Mouse (Mus musculus): ENCODE measurements at regions not wholly inside any gene's neighbourhood (a gene's known extent, or its start where the extent isn't known, plus 50 kb on each side); places are given as distances from the start of the nearest gene placed in this dataset.

GRCm38 (mm10) chr17:68057264-68057663 is 53.3 kb upstream of the Arhgap28 start:
- no peak for DNase-seq

DNA sequence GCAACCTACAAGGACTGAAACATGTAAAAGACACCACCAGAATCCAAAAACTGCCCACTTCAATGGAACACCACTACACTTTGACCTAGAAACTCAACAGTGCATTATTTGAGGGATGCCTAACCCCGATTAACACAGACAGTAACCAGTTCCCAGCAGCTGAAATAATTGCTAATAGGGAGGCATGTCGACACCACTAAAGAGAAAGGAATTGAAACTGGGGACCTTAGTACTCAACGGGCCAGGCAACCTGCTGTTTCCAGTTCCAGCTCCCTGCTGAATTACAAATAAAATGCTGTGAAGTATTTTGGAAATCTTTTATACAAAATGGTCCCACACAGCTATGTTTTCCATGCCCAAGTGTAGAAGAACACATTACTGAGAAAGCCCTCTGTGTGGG is 56.5 kb upstream of the Arhgap28 start:
- no peak for DNase-seq

GRCm38 (mm10) chr17:68065751-68066150 is 61.8 kb upstream of the Arhgap28 start:
- no peak for DNase-seq

DNA sequence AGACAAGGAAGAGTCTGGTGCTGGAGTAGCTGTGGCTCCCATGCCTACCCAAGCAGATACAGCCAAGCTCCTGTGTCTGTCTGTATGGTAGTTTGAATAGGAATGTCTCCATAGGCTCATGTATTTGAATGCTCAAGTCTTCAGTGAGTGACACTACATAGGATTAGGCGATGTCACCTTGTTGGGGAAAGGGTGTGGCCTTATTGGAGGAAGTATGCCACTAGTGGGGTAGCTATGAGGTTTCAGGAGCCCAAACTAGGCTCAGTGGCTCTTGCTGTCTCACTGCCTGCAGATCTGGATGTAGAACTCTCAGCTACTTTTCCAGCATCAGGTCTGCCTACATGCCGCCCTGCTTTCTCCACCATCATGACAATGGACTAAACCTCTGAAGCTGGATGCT is 62.3 kb upstream of the Arhgap28 start:
- no peak for DNase-seq

- DNase-seq = no peak
Observed at GRCm38 (mm10) chr17:68069008-68069407, 65.1 kb upstream of the Arhgap28 start.

DNA sequence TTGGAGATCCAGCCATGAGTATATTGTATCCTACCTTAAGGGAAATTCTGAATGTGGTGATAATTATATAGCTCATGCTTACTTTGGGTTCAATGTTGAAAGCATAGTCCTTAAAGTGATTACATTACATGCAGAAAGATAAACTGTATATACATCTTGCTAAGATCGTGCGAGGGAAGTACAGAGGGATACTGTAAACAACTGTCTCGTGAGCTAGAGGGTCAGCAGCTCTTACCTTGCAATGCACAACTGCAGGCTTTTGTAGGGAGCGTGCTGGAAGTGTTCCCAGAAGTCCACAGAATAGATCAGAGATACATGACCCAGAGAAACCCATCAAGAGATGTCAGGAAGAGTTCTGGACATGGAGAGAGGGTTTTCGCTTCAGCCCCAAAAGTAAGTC is 65.6 kb upstream of the Arhgap28 start:
- DNase-seq = no peak

- DNase-seq = no peak
Observed at GRCm38 (mm10) chr17:68071472-68071871, 67.6 kb upstream of the Arhgap28 start.

DNA sequence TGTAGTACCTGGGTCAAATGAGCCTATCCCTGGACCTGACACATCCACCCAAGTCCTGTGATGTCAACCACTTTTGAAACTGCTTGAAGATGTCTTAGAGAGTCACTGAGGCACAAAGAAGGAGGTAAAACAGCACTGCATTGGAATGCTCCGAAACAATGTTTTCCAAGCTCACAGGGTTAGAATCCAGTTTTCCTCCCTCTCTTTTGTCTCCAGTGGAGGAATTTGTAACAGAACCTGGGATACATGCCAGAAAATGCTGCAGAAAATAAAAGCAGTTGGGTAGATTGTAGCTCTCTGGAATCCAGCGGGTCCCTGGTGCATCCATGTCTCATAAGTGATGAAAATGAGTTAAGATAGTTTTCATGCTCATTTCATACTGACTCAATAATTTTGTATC is 71.8 kb upstream of the Arhgap28 start:
- no peak for DNase-seq

GRCm38 (mm10) chr17:68078709-68079108 is 74.8 kb upstream of the Arhgap28 start:
- DNase-seq = no peak

DNA sequence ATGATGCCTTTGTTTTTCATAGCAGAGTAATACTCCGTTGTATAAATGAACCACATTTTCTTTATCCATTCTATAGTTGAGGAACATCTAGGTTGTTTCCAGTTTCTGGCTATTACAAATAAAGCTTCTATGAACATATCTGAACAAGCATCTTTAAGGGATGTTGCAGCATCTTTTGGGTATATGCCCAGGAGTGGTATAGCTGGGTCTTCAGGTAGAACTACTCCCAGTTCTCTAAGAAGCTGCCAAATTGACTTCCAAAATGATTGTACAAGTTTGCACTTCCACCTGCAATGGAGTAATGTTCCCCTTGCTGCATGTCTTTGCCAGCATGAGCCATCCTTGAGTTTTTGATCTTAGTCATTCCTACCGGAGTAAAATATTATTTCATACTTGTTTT is 80.5 kb upstream of the Arhgap28 start:
- no peak for DNase-seq

GRCm38 (mm10) chr17:68087149-68087548 is 83.2 kb upstream of the Arhgap28 start:
- no peak for DNase-seq

GRCm38 (mm10) chr17:68089179-68089578 is 85.3 kb upstream of the Arhgap28 start:
- no peak for DNase-seq

DNA sequence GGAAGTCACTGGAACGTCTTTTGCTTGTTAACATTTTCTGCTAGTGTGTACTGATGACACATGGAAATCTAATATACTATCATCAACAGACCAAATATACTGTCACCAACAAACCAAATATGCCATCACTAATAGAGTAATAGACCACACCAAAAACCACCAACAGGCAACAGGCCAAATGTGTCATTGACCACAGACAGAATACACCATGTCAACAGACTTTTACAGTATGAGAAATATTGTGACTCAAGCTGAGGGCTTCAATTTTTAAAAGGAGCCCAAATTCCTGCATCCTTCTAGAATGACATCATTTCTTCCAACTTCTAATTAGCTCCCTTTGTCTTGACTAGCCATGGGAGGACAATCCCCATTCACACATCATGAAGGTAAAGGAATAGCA is 85.9 kb upstream of the Arhgap28 start:
- DNase-seq = no peak

DNA sequence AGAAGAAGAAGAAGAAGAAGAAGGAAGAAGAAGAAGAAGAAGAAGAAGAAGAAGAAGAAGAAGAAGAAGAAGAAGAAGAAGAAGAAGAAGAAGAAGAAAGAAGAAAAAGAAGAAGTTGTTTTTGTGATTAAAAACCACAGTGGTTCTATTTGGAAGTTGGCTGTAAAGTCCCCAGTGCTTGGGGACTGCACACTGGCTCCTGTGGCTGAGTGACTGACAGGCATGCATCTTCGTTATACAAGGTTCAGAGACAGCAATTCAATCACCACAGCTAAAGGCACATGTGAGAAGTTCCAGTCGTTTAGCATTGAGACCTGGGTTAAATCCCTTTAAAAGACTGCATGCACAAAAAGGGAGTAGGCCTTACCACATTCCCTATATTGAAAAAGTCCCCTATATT is 93.1 kb upstream of the Arhgap28 start:
- no peak for DNase-seq

DNA sequence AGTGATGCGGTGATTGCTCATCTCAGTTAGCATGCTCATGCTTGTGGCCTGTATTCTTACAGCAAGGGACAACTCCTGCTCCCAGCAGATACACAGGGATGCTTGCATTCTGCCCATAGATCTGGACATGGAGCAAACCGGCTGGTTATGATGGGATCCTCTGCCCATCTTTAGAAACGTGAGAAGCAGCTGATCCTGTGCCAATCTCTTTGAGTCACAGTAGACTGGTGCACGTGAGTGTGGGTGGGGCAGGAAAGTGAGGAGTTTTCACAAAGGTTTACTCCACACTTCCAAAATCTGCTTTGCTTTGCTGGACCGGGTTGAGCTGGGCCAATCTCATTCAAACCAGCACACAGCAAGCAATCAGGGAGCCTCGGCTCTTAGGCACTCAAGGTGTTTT is 93.5 kb upstream of the Arhgap28 start:
- no peak for DNase-seq

DNA sequence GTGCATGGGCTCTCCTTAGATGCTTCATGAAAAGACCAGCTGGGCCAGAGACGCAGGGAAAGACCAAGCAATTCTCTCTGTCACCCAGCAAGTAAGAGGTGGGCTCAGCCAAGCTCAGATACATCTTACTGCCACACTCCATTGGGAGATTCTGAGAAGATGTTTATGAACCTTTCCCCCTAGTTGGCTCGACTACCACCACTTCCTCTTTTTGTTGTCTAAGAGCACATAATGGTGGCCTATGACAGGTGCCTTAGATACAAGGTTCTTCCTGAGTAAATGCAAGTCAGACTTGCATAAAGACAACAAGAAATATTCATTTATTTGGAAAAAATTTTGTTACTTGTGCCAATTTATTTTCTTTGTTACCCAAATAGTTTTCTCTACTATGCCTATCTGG is 96.2 kb upstream of the Arhgap28 start:
- DNase-seq = no peak

DNA sequence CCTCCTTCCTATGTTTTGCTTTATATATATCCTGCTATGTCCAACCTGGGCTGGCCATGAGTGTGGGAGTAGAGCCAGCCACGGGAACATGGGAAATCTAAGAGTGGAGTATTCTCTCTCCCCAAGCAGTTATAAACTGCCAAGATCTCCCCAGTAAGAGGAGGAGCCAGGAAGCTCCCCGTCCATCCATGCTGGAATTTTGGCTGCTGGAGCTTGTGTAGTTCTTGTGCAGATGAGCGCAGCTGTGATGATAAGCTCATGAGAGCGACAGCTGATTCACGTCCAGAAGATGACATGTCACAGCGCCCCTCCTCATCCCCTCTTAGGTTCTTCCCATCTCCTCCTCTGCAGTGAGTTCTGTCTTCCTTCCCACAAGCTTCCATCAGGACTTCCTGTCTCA is 99.4 kb upstream of the Arhgap28 start:
- no peak for DNase-seq

- no peak for DNase-seq
Observed at GRCm38 (mm10) chr17:68106366-68106765, 102.4 kb upstream of the Arhgap28 start.

GRCm38 (mm10) chr17:68107875-68108274 is 104.0 kb upstream of the Arhgap28 start:
- no peak for DNase-seq

- no peak for DNase-seq
Observed at GRCm38 (mm10) chr17:68111834-68112473, 108.0 kb upstream of the Arhgap28 start.

DNA sequence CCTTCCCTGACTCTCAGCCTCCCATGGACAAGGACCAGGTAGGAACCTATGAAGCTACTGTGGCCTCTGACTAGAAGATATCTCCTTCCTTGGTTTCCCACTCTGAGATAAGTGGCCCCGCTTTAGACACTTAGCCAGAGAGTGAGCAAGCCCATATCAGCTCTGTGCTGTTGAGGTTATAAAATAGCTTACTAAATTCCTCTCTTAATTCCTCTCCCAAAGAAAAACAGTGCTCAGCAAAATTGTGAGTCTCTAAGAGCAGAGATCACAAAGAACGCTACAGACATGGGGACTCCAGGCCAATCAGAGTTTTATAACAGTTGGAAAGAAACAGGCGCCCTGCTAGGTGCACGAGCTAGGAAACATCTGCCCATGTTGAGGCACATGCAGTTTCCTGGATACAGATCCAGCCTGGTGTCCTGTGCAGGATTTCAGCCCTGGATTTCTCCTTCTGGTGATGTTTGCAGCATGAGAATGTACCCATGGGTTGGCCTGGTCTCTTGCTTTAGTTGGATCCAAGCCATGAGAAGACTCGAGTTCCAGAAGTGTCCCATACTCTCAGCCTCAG is 108.9 kb upstream of the Arhgap28 start:
- DNase-seq = no peak

- no peak for DNase-seq
Observed at GRCm38 (mm10) chr17:68115599-68115998, 111.7 kb upstream of the Arhgap28 start.

DNA sequence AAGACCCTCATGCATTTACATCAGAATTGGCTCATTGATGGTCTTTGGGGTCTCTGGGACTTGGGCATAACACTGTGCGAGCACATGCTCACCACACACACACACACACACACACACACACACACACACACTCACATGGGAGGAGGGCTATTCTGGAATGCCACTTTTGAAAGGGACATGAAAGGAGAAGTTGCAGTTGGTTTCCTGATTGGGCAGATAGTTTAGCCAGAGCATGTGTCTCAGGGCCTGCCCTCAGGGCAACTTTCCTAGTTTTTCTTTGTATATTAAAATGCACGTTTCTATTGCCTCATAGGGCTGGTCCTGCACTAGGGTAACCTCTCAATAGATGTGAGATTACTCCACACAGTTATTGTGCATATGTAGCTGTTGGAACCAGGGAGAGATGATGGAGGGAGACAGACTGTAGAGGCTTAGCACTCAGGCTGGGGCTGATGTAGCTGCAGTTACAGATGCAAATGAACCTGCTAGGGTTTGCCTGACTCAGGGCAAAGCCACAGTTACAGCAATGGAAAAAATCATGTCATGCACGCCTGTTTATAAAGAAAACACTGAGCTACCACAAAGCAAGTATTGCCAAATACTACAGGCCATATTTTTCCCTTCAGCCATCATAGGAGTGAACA is 115.3 kb upstream of the Arhgap28 start:
- no peak for DNase-seq

DNA sequence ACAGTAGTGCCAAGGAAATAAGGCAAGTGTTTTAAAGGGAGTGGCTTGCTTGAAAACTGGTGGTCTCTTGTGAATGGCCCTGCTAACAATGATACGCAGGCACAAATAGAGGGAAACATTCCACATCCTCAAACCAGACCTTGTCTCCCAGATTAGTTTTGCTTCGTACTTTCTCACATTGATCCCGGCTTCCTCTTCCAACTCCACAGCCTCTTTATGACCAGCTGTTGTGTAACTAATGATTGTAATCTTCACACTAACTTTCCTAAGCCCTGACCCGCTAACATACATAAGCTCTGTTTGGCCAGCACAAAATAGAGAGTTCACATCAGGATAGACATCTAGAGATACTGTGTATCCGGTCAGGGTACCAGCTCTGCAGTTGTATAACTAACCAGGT is 116.3 kb upstream of the Arhgap28 start:
- no peak for DNase-seq

- no peak for DNase-seq
Observed at GRCm38 (mm10) chr17:68120744-68121143, 116.8 kb upstream of the Arhgap28 start.
